Mouse (Mus musculus): ENCODE measurements around the gene Cntrl. TPM values are rescaled to one million over a fixed set of nuclear protein-coding genes. Genes with fewer than 3 reads are reported as not detected.

Cntrl gene
- total RNA-seq, 2 experiments from 2014 or later, result 7.7 to 9.8 TPM

- DNase-seq, result no peak
Measured at GRCm38 (mm10) chr2:35222822-35223391, 113.6 kb downstream of the Cntrl start.

- no peak for DNase-seq
Measured at GRCm38 (mm10) chr2:35224285-35224684, 115.0 kb downstream of the Cntrl start.

- no peak for DNase-seq
Measured at GRCm38 (mm10) chr2:35228145-35228544, 118.9 kb downstream of the Cntrl start.

Other genes starting within 250 kb of the Cntrl start
- under 1 TPM in 1 of 2 experiments, not detected in 1; 0.45 TPM for gene Cutal, start 235.1 kb upstream of the Cntrl start, total RNA-seq (2021)
- 10 to 100 TPM; 15.4 to 22.4 TPM for gene Psmd5, start 234.5 kb upstream of the Cntrl start, total RNA-seq (2021)
- 1 to 10 TPM; 3.9 to 4.7 TPM for gene Phf19, start 195.5 kb upstream of the Cntrl start, total RNA-seq (2021)
- gene Traf1, start 147.7 kb upstream of the Cntrl start, total RNA-seq (2021), result 1 to 10 TPM in 1 of 2 experiments, under 1 TPM in 1; 0.85 to 2.6 TPM
- gene Hc, start 48.1 kb upstream of the Cntrl start, total RNA-seq (2021), result under 1 TPM in 1 of 2 experiments, not detected in 1; 0.18 TPM
- under 1 TPM in 1 of 2 experiments, not detected in 1; 0.38 TPM for gene AI182371, start 7.9 kb upstream of the Cntrl start, total RNA-seq (2021)
- gene Rab14, start 91.6 kb downstream of the Cntrl start, total RNA-seq (2021), result 100 to 1,000 TPM in 1 of 2 experiments, 10 to 100 TPM in 1; 86.9 to 104 TPM
- 100 to 1,000 TPM; 209 to 218 TPM for gene Gsn, start 146.9 kb downstream of the Cntrl start, total RNA-seq (2021)
- gene Stom, start 227.5 kb downstream of the Cntrl start, total RNA-seq (2021), result 10 to 100 TPM; 24.3 to 30.7 TPM